Mouse (Mus musculus): ENCODE measurements around the gene Pir. TPM values are rescaled to one million over a fixed set of nuclear protein-coding genes. Genes with fewer than 3 reads are reported as not detected.

Pir gene
- polyA plus RNA-seq, 1 experiment from 2014 or later = 3.5 TPM

Other genes starting within 250 kb of the Pir start
- gene Car5b, start 241.4 kb upstream of the Pir start, polyA plus RNA-seq (2015; fragmentation: Nextera tagmentation; extraction: Ambion mirVana) = 0.31 and 0.67 TPM in 2 replicates
- gene Siah1b, start 192.9 kb upstream of the Pir start, polyA plus RNA-seq (2015; fragmentation: Nextera tagmentation; extraction: Ambion mirVana) = 13.2 and 20.6 TPM in 2 replicates
- gene Cltrn, start 180.5 kb upstream of the Pir start, polyA plus RNA-seq (2015; fragmentation: Nextera tagmentation; extraction: Ambion mirVana) = 0.24 TPM in 1 of 2 replicates, not detected in the other
- gene Ace2, start 130.0 kb upstream of the Pir start, polyA plus RNA-seq (2015; fragmentation: Nextera tagmentation; extraction: Ambion mirVana) = 0.15 and 0.27 TPM in 2 replicates
- 0.46 and 0.74 TPM in 2 replicates for gene Bmx, start 11.2 kb upstream of the Pir start, polyA plus RNA-seq (2015; fragmentation: Nextera tagmentation; extraction: Ambion mirVana)
- gene Vegfd, start 104.0 kb downstream of the Pir start, polyA plus RNA-seq (2015; fragmentation: Nextera tagmentation; extraction: Ambion mirVana) = 0.25 and 0.30 TPM in 2 replicates
- gene Piga, start 150.4 kb downstream of the Pir start, polyA plus RNA-seq (2015; fragmentation: Nextera tagmentation; extraction: Ambion mirVana) = 4.3 and 4.9 TPM in 2 replicates
- gene Asb11, start 167.6 kb downstream of the Pir start, polyA plus RNA-seq (2015; fragmentation: Nextera tagmentation; extraction: Ambion mirVana) = not detected in 2 replicates
- gene Asb9, start 237.0 kb downstream of the Pir start, polyA plus RNA-seq (2015; fragmentation: Nextera tagmentation; extraction: Ambion mirVana) = not detected in 2 replicates

Data from midbrain, embryonic 16.5 days (tissue).